In the genomic region with DNA sequence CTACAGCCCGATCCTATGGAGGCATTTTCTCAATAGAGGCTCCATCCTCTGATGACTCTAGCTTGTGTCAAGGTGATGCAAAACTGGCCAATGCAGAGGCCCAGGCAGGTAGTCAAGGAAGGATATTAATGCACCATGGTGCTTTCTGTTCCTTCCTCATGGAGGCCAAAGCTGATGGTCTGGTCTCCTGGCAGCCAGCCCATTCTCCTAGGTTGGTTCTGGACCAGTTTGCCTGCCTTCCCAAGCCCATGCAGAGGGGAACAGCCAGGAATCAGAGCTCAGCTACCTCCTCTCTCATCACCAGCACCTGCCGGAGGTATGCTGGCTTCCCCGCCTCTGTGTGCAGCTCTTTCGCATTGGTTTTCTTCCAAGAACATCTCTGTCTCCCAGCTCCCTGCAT, we compare ENCODE assay signal across 29 mouse cellular contexts. TPM values are rescaled to one million over a fixed set of nuclear protein-coding genes. Genes with fewer than 3 reads are reported as not detected.
"Had no signal": no experiment of that assay in that cellular context is flagged by ENCODE, and none has a peak within 500 bp of the region (broad histone marks: within the 10 kb centered on the region; RNA-seq: fewer than 3 reads in every experiment).

No protein-coding gene starts in this region.

- H3K27ac ChIP-seq: embryonic facial prominence, embryonic 10.5 days; embryonic facial prominence, embryonic 12.5 days; embryonic facial prominence, embryonic 13.5 days; embryonic facial prominence, embryonic 15.5 days; forebrain, embryonic 12.5 days; forebrain, embryonic 13.5 days; forebrain, embryonic 15.5 days; heart, adult 2 months; heart, embryonic 10.5 days; heart, embryonic 13.5 days had no signal

- H3K9ac ChIP-seq: embryonic facial prominence, embryonic 12.5 days; embryonic facial prominence, embryonic 13.5 days; embryonic facial prominence, embryonic 15.5 days; forebrain, embryonic 12.5 days; forebrain, embryonic 13.5 days; forebrain, embryonic 15.5 days; forebrain, postnatal 0 days; heart, embryonic 12.5 days; heart, embryonic 13.5 days had no signal

- H3K4me1 ChIP-seq: embryonic facial prominence, embryonic 13.5 days; embryonic facial prominence, embryonic 15.5 days; forebrain, embryonic 13.5 days; forebrain, embryonic 15.5 days; heart, embryonic 10.5 days; heart, embryonic 12.5 days; heart, embryonic 13.5 days had no signal

- ATAC-seq: forebrain, embryonic 13.5 days; forebrain, embryonic 14.5 days; forebrain, embryonic 15.5 days; forebrain, embryonic 16.5 days; forebrain, postnatal 0 days had no signal

- H3K4me3 ChIP-seq: embryonic facial prominence, embryonic 10.5 days; embryonic facial prominence, embryonic 12.5 days; embryonic facial prominence, embryonic 13.5 days; embryonic facial prominence, embryonic 15.5 days; erythroblast, embryonic 14.5 days; forebrain, embryonic 12.5 days; forebrain, embryonic 13.5 days; forebrain, embryonic 15.5 days; heart, adult 2 months; heart, embryonic 10.5 days; heart, embryonic 12.5 days; heart, embryonic 13.5 days had no signal

- H3K36me3 ChIP-seq: embryonic facial prominence, embryonic 10.5 days; embryonic facial prominence, embryonic 12.5 days; embryonic facial prominence, embryonic 13.5 days; embryonic facial prominence, embryonic 15.5 days; forebrain, embryonic 12.5 days; forebrain, embryonic 15.5 days; heart, embryonic 10.5 days; heart, embryonic 12.5 days; heart, embryonic 13.5 days had no signal

- DNase-seq: cerebellum, adult 18-20 months; cerebellum, adult 2 months; cerebellum, adult 8-10 months; cerebellum, postnatal 36 days; embryo, embryonic 11 days; forebrain, postnatal 0 days; gastrocnemius, postnatal 10 days; gastrocnemius, postnatal 14 days; gastrocnemius, postnatal 25 days; gastrocnemius, postnatal 36 days; heart, adult 11 months; heart, adult 18-20 months; heart, adult 2 months had no signal

- H3K27me3 ChIP-seq: embryonic facial prominence, embryonic 15.5 days had no signal

- H3K4me2 ChIP-seq: embryonic facial prominence, embryonic 12.5 days; embryonic facial prominence, embryonic 13.5 days; embryonic facial prominence, embryonic 15.5 days; forebrain, embryonic 12.5 days; forebrain, embryonic 13.5 days; forebrain, embryonic 15.5 days; heart, embryonic 11.5 days; heart, embryonic 12.5 days; heart, embryonic 13.5 days had no signal

- H3K9me3 ChIP-seq: embryonic facial prominence, embryonic 10.5 days; embryonic facial prominence, embryonic 12.5 days; embryonic facial prominence, embryonic 13.5 days; embryonic facial prominence, embryonic 15.5 days; forebrain, embryonic 12.5 days; forebrain, embryonic 13.5 days; forebrain, embryonic 15.5 days; heart, embryonic 10.5 days; heart, embryonic 12.5 days; heart, embryonic 13.5 days had no signal

RNA-seq across cellular contexts. Expression of a gene that starts 31.4 kb away (rescaled TPM):
- total RNA-seq: common myeloid progenitor, adult 5-6 weeks; granulocyte monocyte progenitor cell, adult 5-6 weeks had no signal
- polyA plus RNA-seq: erythroblast, embryonic 14.5 days had no signal
